Mouse (Mus musculus) liver, embryonic 11.5 days (tissue): ENCODE data around the gene Galnt7. TPM values are rescaled to one million over a fixed set of nuclear protein-coding genes. Genes with fewer than 3 reads are reported as not detected.

ENCODE experiments used
- ATAC-seq: fragments of 200-750 bp; cut with Nextera tagmentation; replicated peaks from 2 replicates; pipeline ENCODE4 v1.8.0; 2017; ENCODE audit warnings: moderate number of reproducible peaks, mild to moderate bottlenecking, moderate TSS enrichment, moderate library complexity; ENCODE audit not compliant: low FRiP score
- DNase-seq: peaks from one replicate; pipeline ENCODE4 v3.0.0-alpha.2; 2017; ENCODE audit warnings: low spot score
- H3K27ac ChIP-seq: fragments of 300-500 bp; sonication (generic); 2 replicates; pipeline ENCODE4 v1.5.1; 2014; ENCODE audit warnings: mild to moderate bottlenecking, low read depth, low read length, control low read depth
- H3K27me3 ChIP-seq: fragments of 300-500 bp; sonication (generic); replicated peaks from 2 replicates; pipeline ENCODE4 v1.6.1; 2014; ENCODE audit warnings: low read length, mixed read lengths; ENCODE audit not compliant: control insufficient read depth, insufficient read depth
- H3K36me3 ChIP-seq: fragments of 300-500 bp; sonication (generic); 2 replicates; pipeline ENCODE4 v1.6.1; 2014; ENCODE audit warnings: mild to moderate bottlenecking, low read length, moderate library complexity, mixed read lengths; ENCODE audit not compliant: control insufficient read depth, insufficient read depth
- H3K4me1 ChIP-seq: fragments of 300-500 bp; sonication (generic); replicated peaks from 2 replicates; pipeline ENCODE4 v1.6.1; 2014; ENCODE audit warnings: low read length, mixed read lengths; ENCODE audit not compliant: control insufficient read depth, insufficient read depth
- H3K4me2 ChIP-seq: fragments of 300-500 bp; sonication (generic); 2 replicates; pipeline ENCODE4 v1.6.1; 2014; ENCODE audit warnings: mild to moderate bottlenecking, control low read depth, moderate library complexity
- H3K4me3 ChIP-seq: fragments of 300-500 bp; sonication (generic); 2 replicates; pipeline ENCODE4 v1.5.1; 2014; ENCODE audit warnings: low read depth, low read length, control low read depth
- H3K9ac ChIP-seq: fragments of 300-500 bp; sonication (generic); 2 replicates; pipeline ENCODE4 v1.6.1; 2014; ENCODE audit warnings: low read depth, low read length, control low read depth
- H3K9me3 ChIP-seq: fragments of 300-500 bp; sonication (generic); 2 replicates; pipeline ENCODE4 v1.6.1; 2016; ENCODE audit warnings: low read length, inconsistent platforms, mixed read lengths; ENCODE audit not compliant: control insufficient read depth
- WGBS: fragments of 180-500 bp; shearing (Covaris S2); extraction: QIAGEN DNeasy Blood & Tissue Kit; methylation state at CpG from one replicate; pipeline ENCODE4 v1.1.7; 2014; 5-methylcytosine and 5-hydroxymethylcytosine counted together
- polyA plus RNA-seq: library from polyadenylated mRNA; unstranded; fragments of >200 nt; fragmentation: Nextera tagmentation; extraction: Ambion mirVana; gene quantifications from 2 replicates; pipeline ENCODE4 v1.2.1, GENCODE M21; 2014

The Galnt7 gene
- polyA plus RNA-seq, result 17.4 and 22.6 TPM in 2 replicates

DNA sequence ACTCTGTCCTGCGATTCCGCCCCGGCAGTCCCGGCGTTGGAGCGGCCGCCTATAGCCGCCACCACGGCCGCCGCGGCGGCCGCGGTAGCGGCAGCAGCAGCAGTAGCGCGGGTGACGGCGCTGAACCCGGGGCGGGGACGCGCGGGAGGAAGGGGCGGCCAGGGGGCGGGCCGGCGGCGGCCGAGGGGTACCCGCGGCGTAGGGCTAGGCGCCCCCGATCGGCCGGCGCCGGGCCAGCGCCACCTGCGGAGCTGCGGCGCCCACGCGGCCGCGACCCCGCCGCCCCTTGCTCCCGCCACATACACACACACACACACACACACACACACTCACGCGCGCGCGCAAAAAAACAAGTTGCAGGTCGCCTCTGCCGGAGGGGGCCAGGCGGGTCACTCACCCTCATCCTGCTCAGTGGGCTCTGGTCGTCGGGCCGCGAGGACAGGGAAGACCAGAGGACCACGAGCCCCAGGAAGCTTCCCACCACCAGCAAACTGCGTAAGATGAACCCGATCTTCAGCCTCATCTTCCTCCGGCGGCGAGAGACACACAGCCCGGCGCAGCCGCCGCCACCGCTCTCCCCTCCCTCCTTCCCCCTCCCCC, at the start of gene Galnt7:
Galnt7 (minus strand) TSS at position 577 of the 600 bp plus-strand sequence.
- Histone ChIP-seq H3K4me1 (peaks cover 7% of the 10 kb centered on the region), H3K4me3 (peak within 1 kb of the TSS; percentile 91), H3K9ac (peak within 1 kb of the TSS; percentile 95), H3K27me3 (no peaks in the 10 kb centered on the region), H3K27ac (peak within 1 kb of the TSS; percentile 92), H3K4me2 (peak within 1 kb of the TSS; percentile 91), H3K9me3 (no peaks in the 10 kb centered on the region), H3K36me3 (no peaks in the 10 kb centered on the region)
- under 1% methylated on average over 47 of the region's 74 CpGs for WGBS
- ATAC-seq, result peak; percentile 81
- peak; percentile 84 for DNase-seq

DNA sequence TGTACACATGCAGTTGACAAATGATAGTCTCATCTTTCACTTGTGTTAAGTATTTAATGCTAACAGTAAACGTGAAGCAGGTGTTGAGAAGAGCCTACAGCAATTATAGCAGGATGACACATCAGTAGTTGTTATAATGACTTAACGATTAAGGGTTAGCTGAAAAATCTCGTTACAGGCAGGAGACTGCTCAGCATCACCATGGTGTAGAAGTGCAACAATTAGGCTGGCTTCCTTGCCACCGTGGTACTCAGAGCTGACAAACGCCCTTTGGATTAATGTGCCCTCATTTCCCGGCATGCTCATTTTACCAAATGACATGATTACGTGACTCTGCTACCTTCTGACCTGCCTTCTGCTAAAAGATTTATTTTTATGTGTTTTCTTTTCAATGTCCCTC, 35.8 kb upstream of the Galnt7 start:
- H3K9me3 ChIP-seq, result no peaks in the 10 kb centered on the region
- no peak overlapping the region for H3K27ac ChIP-seq
- DNase-seq (no peak), ATAC-seq (no peak)
- H3K4me2 ChIP-seq, result no peak overlapping the region
- H3K36me3 ChIP-seq, result no peaks in the 10 kb centered on the region
- H3K4me1 ChIP-seq, result no peaks in the 10 kb centered on the region
- no peaks in the 10 kb centered on the region for H3K27me3 ChIP-seq
- H3K4me3 ChIP-seq, result no peak overlapping the region
- WGBS, result 68% methylated on average over 7 of the region's 7 CpGs
- H3K9ac ChIP-seq, result no peak overlapping the region

DNA sequence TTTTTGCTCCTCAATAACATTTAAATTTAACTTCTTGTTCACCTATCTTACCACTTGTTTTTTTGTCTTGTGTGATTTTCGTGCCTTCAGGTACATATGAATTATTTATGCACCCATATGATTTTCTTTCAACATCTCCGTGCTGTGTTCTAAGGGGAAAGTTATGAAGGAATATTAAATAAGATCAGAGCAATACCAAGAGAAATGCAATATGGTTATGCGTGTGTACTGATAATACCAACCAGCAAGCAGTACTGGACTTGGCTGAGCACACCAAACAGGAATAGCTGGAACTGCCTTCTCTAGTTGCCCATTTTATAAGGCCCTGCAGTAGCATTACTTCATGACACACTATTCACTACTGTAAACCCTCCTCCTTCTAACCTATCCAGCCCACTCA, 33.0 kb upstream of the Galnt7 start:
- H3K9me3 ChIP-seq, result no peaks in the 10 kb centered on the region
- ATAC-seq (no peak), DNase-seq (no peak)
- H3K9ac ChIP-seq, result no peak overlapping the region
- no peaks in the 10 kb centered on the region for H3K4me1 ChIP-seq
- no peaks in the 10 kb centered on the region for H3K27me3 ChIP-seq
- WGBS, result 85% methylated on average over 3 of the region's 3 CpGs
- no peak overlapping the region for H3K4me2 ChIP-seq
- H3K4me3 ChIP-seq, result no peak overlapping the region
- no peak overlapping the region for H3K27ac ChIP-seq
- H3K36me3 ChIP-seq, result no peaks in the 10 kb centered on the region

DNA sequence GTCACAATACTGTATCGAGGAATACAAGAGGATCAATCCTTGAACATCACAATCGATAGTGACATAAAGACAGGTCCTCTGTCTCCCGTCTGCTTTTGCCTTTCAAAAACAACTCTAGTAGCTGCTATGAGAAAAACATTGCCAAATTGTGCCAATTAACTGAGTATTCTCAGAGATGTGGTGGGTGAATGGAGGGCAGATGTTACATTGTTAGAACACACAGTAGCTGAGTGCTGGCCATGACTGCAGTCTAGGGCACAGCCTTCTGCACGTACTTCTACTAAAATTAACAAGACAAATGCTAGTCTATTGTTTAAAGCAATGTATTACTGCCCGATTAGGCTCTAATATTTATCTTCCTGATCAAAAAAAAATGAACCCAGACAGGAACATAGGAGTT, 27.2 kb upstream of the Galnt7 start:
- H3K9me3 ChIP-seq, result no peaks in the 10 kb centered on the region
- 86% methylated on average over 5 of the region's 5 CpGs for WGBS

DNA sequence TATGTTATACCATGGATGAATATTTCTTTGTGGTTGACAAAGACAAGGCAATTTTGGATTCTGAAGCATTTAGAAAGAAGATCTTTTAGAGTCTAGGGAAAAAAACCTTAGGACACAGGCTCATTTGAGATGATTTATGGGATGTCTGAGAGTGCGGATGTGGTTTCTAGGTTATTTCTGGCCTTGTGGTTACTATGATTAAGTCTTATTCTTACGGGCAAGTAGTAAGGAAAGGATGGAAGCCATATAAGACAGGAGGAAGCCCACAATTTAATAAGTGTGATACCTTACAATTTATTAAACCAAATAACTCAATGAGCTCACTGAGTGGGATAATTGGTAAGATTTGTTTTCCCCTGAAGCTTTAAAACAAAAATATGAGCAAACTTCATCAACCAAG, 11.3 kb upstream of the Galnt7 start:
- Histone ChIP-seq H3K9me3 (no peaks in the 10 kb centered on the region), H3K4me1 (no peaks in the 10 kb centered on the region), H3K36me3 (no peaks in the 10 kb centered on the region), H3K4me3 (no peak overlapping the region), H3K9ac (no peak overlapping the region), H3K27me3 (no peaks in the 10 kb centered on the region), H3K4me2 (no peak overlapping the region), H3K27ac (no peak overlapping the region)
- DNase-seq (no peak), ATAC-seq (no peak)
- WGBS, result 64% methylated on average over 2 of the region's 2 CpGs

More for the DNA sequence above, 27.2 kb upstream of the Galnt7 start:
- no peaks in the 10 kb centered on the region for H3K4me1 ChIP-seq
- DNase-seq, result no peak
- H3K9ac ChIP-seq, result no peak overlapping the region
- H3K36me3 ChIP-seq, result no peaks in the 10 kb centered on the region
- H3K4me3 ChIP-seq, result no peak overlapping the region
- no peak for ATAC-seq
- H3K27me3 ChIP-seq, result no peaks in the 10 kb centered on the region
- no peak overlapping the region for H3K27ac ChIP-seq
- no peak overlapping the region for H3K4me2 ChIP-seq

DNA sequence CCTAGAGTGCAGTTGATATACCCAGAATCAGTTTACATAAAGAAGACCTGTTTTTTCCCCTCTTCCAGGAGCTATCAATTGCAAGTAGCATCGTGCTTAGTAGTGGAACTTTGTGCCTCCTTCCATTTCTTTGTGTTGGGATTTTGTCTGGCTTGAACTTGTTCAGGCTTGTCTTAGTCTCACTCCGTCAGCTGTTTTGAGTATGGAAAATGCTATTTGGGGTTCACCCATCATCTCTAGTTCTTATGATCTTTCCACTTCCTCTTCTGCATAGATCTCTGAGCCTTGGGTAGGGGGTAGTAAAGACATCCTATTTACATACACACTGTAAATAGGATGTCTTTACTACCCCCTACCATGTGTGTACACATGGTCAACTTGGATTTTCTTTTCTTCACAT, 7.2 kb upstream of the Galnt7 start:
- DNase-seq (no peak), ATAC-seq (no peak)
- WGBS, result 85% methylated on average over 2 of the region's 2 CpGs
- Histone ChIP-seq H3K27me3 (no peaks in the 10 kb centered on the region), H3K9ac (no peak overlapping the region), H3K4me2 (no peak overlapping the region), H3K4me1 (no peaks in the 10 kb centered on the region), H3K4me3 (no peak overlapping the region), H3K36me3 (no peaks in the 10 kb centered on the region), H3K27ac (no peak overlapping the region), H3K9me3 (no peaks in the 10 kb centered on the region)

DNA sequence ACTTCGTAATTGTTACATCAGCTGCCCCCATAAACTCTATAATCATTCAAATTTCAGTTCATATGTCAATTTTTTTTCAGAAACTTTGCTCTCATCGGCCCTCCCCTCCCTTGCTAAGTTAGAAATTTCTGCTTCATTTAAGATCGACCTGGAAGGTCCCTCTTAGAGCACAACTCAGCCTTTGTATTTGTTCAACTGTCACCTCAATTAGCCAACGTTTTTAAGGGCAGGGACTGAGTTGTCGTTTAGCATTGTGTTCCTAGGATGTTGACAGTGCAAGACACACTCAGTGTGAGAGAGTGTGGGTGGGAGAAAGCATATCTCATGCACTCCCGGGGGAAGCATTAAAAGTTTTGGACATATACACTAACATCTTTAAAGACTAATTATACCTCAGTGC, 3.6 kb upstream of the Galnt7 start:
- WGBS, result 71% methylated on average over 6 of the region's 6 CpGs

DNA sequence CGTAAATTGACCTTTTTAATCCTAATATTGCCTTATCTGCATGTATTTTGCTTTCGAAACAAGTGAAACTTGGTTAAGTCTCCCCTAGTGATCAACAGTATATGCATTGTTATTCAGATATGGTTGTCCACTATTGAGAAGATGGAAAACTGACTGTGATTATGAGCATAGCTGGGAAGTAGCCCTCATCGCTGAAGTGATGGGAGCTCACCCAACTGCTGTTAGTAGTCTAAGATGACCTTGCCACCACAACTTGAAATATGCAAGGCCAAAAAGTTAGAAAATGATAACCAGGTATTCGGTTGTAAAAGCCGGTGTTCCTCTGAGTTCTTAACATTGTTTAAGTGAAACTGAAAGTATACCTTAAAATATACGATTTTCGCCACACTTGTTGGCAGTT, 1.3 kb upstream of the Galnt7 start:
- H3K27me3 ChIP-seq, result no peaks in the 10 kb centered on the region
- no peak overlapping the region for H3K27ac ChIP-seq
- peaks cover 5% of the 10 kb centered on the region for H3K4me1 ChIP-seq
- H3K36me3 ChIP-seq, result no peaks in the 10 kb centered on the region
- 84% methylated on average over 7 of the region's 7 CpGs for WGBS
- H3K9ac ChIP-seq, result no peak overlapping the region
- ATAC-seq, result no peak
- no peak for DNase-seq
- peak overlapping the region; percentile 91 for H3K4me2 ChIP-seq
- H3K4me3 ChIP-seq, result no peak overlapping the region
- H3K9me3 ChIP-seq, result no peaks in the 10 kb centered on the region

More for the DNA sequence above, 3.6 kb upstream of the Galnt7 start:
- Histone ChIP-seq H3K27me3 (no peaks in the 10 kb centered on the region), H3K4me1 (peaks cover 5% of the 10 kb centered on the region), H3K4me2 (no peak overlapping the region), H3K27ac (no peak overlapping the region), H3K9me3 (no peaks in the 10 kb centered on the region), H3K4me3 (no peak overlapping the region), H3K36me3 (no peaks in the 10 kb centered on the region), H3K9ac (no peak overlapping the region)
- ATAC-seq (no peak), DNase-seq (no peak)

DNA sequence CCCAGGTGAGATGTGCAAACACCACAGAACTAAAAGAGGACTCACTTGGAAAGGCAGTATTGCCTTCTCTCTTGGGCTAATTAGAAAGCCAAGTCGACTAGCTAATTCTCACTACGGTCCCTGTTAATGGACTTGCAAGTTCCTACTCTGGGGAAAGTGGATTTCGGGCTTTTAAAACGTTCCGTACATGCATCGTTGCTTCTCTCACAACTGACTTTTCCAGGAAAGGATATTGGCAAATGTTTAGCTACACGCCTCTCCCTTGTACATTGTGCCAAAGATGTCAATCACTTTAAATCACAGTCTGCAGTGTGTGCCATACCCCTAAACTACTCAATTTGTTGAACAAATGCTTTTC, 915 bp upstream of the Galnt7 start:
- ATAC-seq (no peak), DNase-seq (no peak)
- Histone ChIP-seq H3K36me3 (no peaks in the 10 kb centered on the region), H3K4me3 (peak overlapping the region; percentile 91), H3K9me3 (no peaks in the 10 kb centered on the region), H3K4me1 (peaks cover 5% of the 10 kb centered on the region), H3K4me2 (peak overlapping the region; percentile 91), H3K9ac (peak overlapping the region; percentile 95; the same call in 1 of the 2 replicates), H3K27me3 (no peaks in the 10 kb centered on the region), H3K27ac (no peak overlapping the region)
- WGBS, result 17% methylated on average over 7 of the region's 7 CpGs
